Mouse (Mus musculus) thymus, adult 2 months (tissue): ENCODE data around the gene Syt15. TPM values are rescaled to one million over a fixed set of nuclear protein-coding genes. Genes with fewer than 3 reads are reported as not detected.

Experiments used
- DNase-seq: peaks from one replicate; pipeline ENCODE4 v3.0.0; 2021
- H3K27ac ChIP-seq: fragments of 200-500 bp; 2 replicates; pipeline ENCODE4 v1.5.1; 2012; ENCODE audit warnings: low read length, control low read depth; ENCODE audit not compliant: control insufficient read depth, insufficient read depth
- H3K27me3 ChIP-seq: fragments of 200-500 bp; 2 replicates; pipeline ENCODE4 v1.6.1; 2012; ENCODE audit warnings: mild to moderate bottlenecking, low read length, moderate library complexity, mixed read lengths; ENCODE audit not compliant: control insufficient read depth, insufficient read depth
- H3K36me3 ChIP-seq: fragments of 200-500 bp; 2 replicates; pipeline ENCODE4 v1.6.1; 2012; ENCODE audit warnings: mild to moderate bottlenecking, low read length, moderate library complexity; ENCODE audit not compliant: control insufficient read depth, insufficient read depth
- H3K4me1 ChIP-seq: fragments of 200-500 bp; replicated peaks from 2 replicates; pipeline ENCODE4 v1.6.1; 2012; ENCODE audit warnings: low read length; ENCODE audit not compliant: control insufficient read depth, insufficient read depth
- H3K4me3 ChIP-seq: fragments of 200-500 bp; 2 replicates; pipeline ENCODE4 v1.5.1; 2012; ENCODE audit warnings: mild to moderate bottlenecking, low read length, control low read depth, moderate library complexity; ENCODE audit not compliant: control insufficient read depth, insufficient read depth
- CTCF ChIP-seq: fragments of 200-500 bp; IDR thresholded peaks from 2 replicates; pipeline ENCODE4 v1.5.1; 2012; ENCODE audit warnings: mild to moderate bottlenecking, control low read depth, low read length, moderate library complexity, borderline replicate concordance; ENCODE audit not compliant: control insufficient read depth, poor library complexity, insufficient read depth; ENCODE audit errors: extremely low read depth
- POLR2A ChIP-seq: fragments of 200-500 bp; IDR thresholded peaks from 2 replicates; pipeline ENCODE4 v1.6.1; 2012; ENCODE audit warnings: mild to moderate bottlenecking, low read length, control low read depth, moderate library complexity; ENCODE audit not compliant: control insufficient read depth, poor library complexity, insufficient read depth; ENCODE audit errors: extremely low read depth
- WGBS: fragments of 180-500 bp; shearing (Covaris S2); methylation state at CpG from one replicate; pipeline ENCODE4 v1.1.7; 2018; 5-methylcytosine and 5-hydroxymethylcytosine counted together
- polyA plus RNA-seq: library from polyadenylated mRNA; depleted of rRNA; stranded (reverse); fragments of >200 nt; gene quantifications from 2 replicates; pipeline ENCODE4 v1.2.3, GENCODE M21; 2012

The Syt15 gene
- polyA plus RNA-seq, 1 experiment: 1.3 TPM

DNA sequence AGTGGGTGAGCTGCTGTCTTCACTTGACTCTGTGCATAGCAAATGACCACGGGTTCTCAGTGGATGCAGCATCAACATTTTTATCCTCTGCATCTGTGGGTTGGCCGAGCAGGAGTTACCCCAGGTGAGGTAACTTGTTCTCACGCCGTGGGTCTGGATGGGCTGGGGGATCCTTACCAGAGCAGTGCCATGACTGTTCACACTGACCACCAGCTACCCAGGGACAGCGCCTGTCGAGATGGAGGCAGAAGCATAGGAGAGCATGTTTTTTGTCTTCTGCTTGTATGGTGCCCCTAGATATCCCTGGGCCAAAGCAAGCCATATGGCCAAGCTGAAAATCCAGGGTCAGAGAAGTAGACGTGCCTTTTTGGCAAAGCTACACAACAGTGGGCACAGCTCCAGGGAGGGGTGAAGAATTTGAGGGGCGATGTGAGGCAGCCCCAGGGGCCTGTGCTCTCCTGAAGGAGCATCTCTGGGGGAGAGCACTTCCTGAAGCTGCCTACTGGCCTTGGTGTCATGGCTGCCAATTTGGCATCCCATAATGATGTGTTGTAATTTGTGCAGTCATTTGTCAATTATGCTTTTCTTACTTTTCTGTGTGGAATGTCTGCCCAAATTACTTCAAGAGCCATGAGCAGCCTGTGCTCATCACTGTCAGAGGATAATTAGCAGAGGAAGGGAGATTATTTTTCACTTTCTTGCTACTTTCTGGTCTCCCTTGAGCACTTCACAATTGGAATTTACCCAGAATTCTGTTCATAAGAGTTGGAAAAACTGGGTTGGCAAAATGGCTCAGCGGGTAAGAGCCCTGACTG, 13.7 kb downstream of the Syt15 start:
- H3K27ac ChIP-seq: no peak overlapping the region
- DNase-seq: no peak
- TF ChIP-seq CTCF: no peak
- no peak for TF ChIP-seq POLR2A
- H3K4me1 ChIP-seq: no peaks in the 10 kb centered on the region; the same call in 1 of the 2 replicates
- 96% methylated on average over 9 of the region's 9 CpGs for WGBS
- no peaks in the 10 kb centered on the region for H3K27me3 ChIP-seq
- no peaks in the 10 kb centered on the region for H3K36me3 ChIP-seq
- H3K4me3 ChIP-seq: no peak overlapping the region

DNA sequence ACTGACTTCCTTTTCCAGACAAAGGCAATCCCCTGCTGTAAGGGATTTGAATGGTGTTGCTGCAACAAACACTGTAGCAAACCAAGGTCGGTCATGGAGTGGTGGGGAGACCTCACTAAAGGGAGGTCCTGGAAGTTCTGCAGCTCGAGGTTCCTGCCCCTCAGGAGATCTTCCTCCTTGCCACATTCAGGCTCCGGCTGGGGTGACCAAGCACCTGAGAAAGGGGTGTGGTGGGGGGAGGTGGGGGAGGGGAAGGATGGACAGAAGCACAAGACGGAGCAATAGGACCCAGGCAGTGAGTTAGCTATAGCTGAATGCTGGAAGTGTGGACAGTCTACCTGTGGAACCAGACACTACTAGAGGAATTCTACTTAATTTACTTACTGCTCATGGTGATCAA, 14.5 kb downstream of the Syt15 start:
- Histone ChIP-seq H3K4me3 (no peak overlapping the region), H3K27me3 (no peaks in the 10 kb centered on the region), H3K36me3 (no peaks in the 10 kb centered on the region), H3K27ac (no peak overlapping the region), H3K4me1 (no peaks in the 10 kb centered on the region; the same call in 1 of the 2 replicates)
- no peak for DNase-seq
- TF ChIP-seq POLR2A (no peak), CTCF (no peak)
- WGBS: 91% methylated on average over 4 of the region's 4 CpGs

DNA sequence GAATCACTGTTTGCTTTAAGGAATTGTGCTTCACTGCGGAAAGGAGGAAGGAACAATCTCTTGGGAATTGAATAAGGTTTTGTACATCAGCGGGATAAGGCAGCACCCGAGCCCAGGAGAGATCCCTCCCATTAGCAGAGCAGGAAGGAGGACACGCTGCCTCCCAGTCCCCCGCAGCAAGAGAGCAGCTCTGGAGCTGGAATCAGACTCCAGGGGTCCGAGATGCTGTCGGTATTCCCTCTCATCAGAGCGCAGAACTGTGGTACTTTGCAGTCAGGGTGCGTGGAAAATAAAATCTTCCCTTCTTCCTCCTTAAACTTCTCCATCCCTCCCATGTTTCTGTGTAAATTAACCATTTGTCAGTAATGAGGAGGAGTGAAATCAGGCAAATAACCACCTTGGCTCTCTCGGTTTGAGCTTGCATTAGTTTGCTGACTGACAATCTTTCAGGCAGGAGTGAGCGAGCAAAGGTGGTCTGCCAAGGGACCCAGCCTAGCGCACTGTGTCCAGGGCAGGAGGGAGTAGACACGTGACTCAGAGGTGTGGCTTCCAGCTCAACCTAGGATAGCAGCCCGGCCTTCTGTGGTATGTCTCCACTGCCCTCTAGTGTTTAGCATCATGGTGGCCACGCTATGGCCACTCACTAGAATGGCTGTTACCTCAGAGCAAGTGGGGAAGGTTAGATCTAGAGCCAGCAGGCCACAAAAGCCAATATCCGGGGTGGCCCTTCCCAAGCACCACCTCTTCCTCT, 15.4 kb downstream of the Syt15 start:
- Histone ChIP-seq H3K27me3 (no peaks in the 10 kb centered on the region), H3K27ac (no peak overlapping the region), H3K4me1 (no peaks in the 10 kb centered on the region; the same call in 1 of the 2 replicates), H3K4me3 (no peak overlapping the region), H3K36me3 (no peaks in the 10 kb centered on the region)
- WGBS: 71% methylated on average over 16 of the region's 16 CpGs
- peak; percentile 9 for DNase-seq
- TF ChIP-seq CTCF (no peak), POLR2A (no peak)

DNA sequence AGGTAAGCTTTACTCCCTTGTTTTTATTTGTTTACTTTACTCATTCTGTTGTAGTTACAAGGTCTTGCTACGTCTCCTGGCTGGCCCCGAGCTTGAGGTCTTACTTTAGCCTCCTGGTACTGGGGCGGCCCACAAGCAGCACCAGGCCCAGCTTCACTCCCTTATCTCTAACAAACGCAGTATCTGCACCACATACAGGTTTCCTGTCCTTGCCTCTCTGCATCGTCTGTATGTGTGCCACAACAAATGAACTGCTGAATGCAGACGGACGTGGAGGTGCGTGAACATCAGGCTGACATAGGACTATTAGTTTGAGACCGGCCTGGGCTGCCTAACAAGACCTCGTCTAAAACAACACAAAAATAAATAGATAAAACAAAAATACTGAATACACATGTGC, 20.9 kb downstream of the Syt15 start:
- no peak for DNase-seq
- Histone ChIP-seq H3K27ac (no peak overlapping the region), H3K4me3 (no peak overlapping the region)

DNA sequence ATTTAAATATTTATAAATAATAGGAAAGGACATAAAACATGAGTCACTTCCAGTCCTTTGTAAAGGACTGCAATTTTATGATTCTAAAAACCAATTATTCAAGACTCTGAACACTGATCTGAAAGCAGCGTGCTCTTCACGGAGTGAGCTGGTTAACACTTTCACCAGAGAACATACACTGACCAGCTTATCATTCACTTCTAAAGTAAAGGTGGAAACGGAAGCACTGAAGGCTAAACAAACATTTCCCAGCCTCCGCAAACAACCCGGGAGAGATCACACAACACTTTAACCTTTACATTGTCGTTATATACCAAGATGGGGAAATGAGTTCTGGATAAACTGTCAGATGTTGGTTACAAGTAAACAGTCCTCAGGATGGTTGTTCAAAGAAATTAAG, 21.3 kb downstream of the Syt15 start:
- Histone ChIP-seq H3K27me3 (no peaks in the 10 kb centered on the region), H3K27ac (no peak overlapping the region), H3K4me3 (no peak overlapping the region), H3K4me1 (no peaks in the 10 kb centered on the region), H3K36me3 (no peaks in the 10 kb centered on the region)
- 93% methylated on average over 6 of the region's 6 CpGs for WGBS
- DNase-seq: no peak
- TF ChIP-seq POLR2A (no peak), CTCF (no peak)

More for the DNA sequence above, 20.9 kb downstream of the Syt15 start:
- 93% methylated on average over 10 of the region's 10 CpGs for WGBS
- Histone ChIP-seq H3K4me1 (no peaks in the 10 kb centered on the region), H3K27me3 (no peaks in the 10 kb centered on the region), H3K36me3 (no peaks in the 10 kb centered on the region)
- TF ChIP-seq POLR2A (no peak), CTCF (no peak)

DNA sequence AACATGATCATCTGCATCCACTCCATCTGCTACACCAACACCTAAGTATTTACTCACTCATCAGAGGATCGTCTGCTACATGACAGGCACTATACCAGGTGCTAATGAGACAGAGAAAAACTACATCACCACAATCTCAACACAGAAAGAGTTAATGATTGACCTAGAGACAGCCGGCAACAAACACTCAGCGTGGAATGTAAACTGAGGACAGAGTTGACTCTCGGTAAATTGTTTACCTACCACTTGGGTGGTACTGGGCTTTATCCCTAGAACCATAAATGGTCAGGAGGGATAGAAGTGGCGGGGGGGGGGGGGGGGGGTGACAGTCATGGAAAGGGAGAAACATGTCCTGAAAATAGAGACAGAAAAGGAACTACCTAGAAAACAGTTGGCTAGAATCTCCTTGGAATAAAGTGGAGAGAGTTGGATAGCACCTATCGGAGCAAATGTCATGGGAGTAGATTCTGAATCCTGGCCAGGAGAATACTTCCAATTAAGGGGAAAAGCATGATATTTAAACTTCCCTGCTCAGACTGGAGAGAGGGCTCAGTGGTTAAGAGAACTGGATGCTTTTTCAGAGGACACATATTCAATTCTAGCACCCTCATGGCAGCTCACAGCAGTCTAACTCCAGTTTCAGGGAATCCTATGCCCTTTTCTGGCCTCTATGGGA, 33.2 kb downstream of the Syt15 start:
- TF ChIP-seq POLR2A (no peak), CTCF (no peak)
- H3K27ac ChIP-seq: no peak overlapping the region
- no peak for DNase-seq
- H3K4me1 ChIP-seq: no peaks in the 10 kb centered on the region
- WGBS: 95% methylated on average over 6 of the region's 6 CpGs
- no peak overlapping the region for H3K4me3 ChIP-seq
- no peaks in the 10 kb centered on the region for H3K36me3 ChIP-seq
- no peaks in the 10 kb centered on the region for H3K27me3 ChIP-seq
